Mouse (Mus musculus): ENCODE data around the gene Gm20911.
"Not testable (repeated sequence)": the region's sequence is repeated elsewhere in the genome, so short reads cannot be mapped to it uniquely, and the experiment has no call there.

Gene Gm20911

GRCm38 (mm10) chrY:81457707-81458106 is at the start of gene Gm20911:
Gene Gm20911 (plus strand): TSS chrY:81458007.
- DNase-seq (ENCODE audit: low read depth, low spot score) = not testable (repeated sequence)
